Mouse (Mus musculus): ENCODE data around the gene Ddb2. TPM values are rescaled to one million over a fixed set of nuclear protein-coding genes. Genes with fewer than 3 reads are reported as not detected.

Ddb2 gene
- polyA plus RNA-seq, 1 experiment: 13.9 TPM

- Histone ChIP-seq H3K4me3 (replicated peaks; ENCODE audit: extremely low read depth, low read depth, low read length) (no peak overlapping the region), H3K4me1 (ENCODE audit: control insufficient read depth, insufficient read depth, low read length) (no peaks in the 10 kb centered on the region)
- TF ChIP-seq POLR2A (IDR thresholded peaks at IDR 0.05; ENCODE audit: borderline replicate concordance, extremely low read depth, low read depth, low read length) (no peak), CTCF (IDR thresholded peaks at IDR 0.05; ENCODE audit: insufficient read depth, low read length) (no peak)
- 76% methylated on average over 2 of the region's 2 CpGs for WGBS
- no peak for DNase-seq
Observed at GRCm38 (mm10) chr2:91229735-91230134, 7.0 kb downstream of the Ddb2 start.

- WGBS: 75% methylated on average over 2 of the region's 2 CpGs
- no peak for DNase-seq
- Histone ChIP-seq H3K4me3 (replicated peaks; ENCODE audit: extremely low read depth, low read depth, low read length) (no peak overlapping the region), H3K4me1 (ENCODE audit: control insufficient read depth, insufficient read depth, low read length) (no peaks in the 10 kb centered on the region)
- no peak for TF ChIP-seq CTCF (IDR thresholded peaks at IDR 0.05; ENCODE audit: insufficient read depth, low read length)
- no peak for TF ChIP-seq POLR2A (IDR thresholded peaks at IDR 0.05; ENCODE audit: borderline replicate concordance, extremely low read depth, low read depth, low read length)
Observed at GRCm38 (mm10) chr2:91223614-91224013, 13.2 kb downstream of the Ddb2 start.

GRCm38 (mm10) chr2:91220501-91220900, 16.3 kb downstream of the Ddb2 start:
- 96% methylated on average over 3 of the region's 3 CpGs for WGBS
- H3K4me1 ChIP-seq (ENCODE audit: control insufficient read depth, insufficient read depth, low read length): no peaks in the 10 kb centered on the region
- no peak overlapping the region for H3K4me3 ChIP-seq (replicated peaks; ENCODE audit: extremely low read depth, low read depth, low read length)
- no peak for DNase-seq
- no peak for TF ChIP-seq CTCF (IDR thresholded peaks at IDR 0.05; ENCODE audit: insufficient read depth, low read length)
- no peak for TF ChIP-seq POLR2A (IDR thresholded peaks at IDR 0.05; ENCODE audit: borderline replicate concordance, extremely low read depth, low read depth, low read length)

GRCm38 (mm10) chr2:91217032-91217431, 19.8 kb downstream of the Ddb2 start:
- Histone ChIP-seq H3K4me1 (ENCODE audit: control insufficient read depth, insufficient read depth, low read length) (no peaks in the 10 kb centered on the region), H3K4me3 (replicated peaks; ENCODE audit: extremely low read depth, low read depth, low read length) (no peak overlapping the region)
- WGBS: 66% methylated on average over 4 of the region's 4 CpGs
- no peak for DNase-seq
- TF ChIP-seq CTCF (IDR thresholded peaks at IDR 0.05; ENCODE audit: insufficient read depth, low read length) (no peak), POLR2A (IDR thresholded peaks at IDR 0.05; ENCODE audit: borderline replicate concordance, extremely low read depth, low read depth, low read length) (no peak)

GRCm38 (mm10) chr2:91213311-91213710, 23.5 kb downstream of the Ddb2 start:
- DNase-seq: no peak
- H3K4me3 ChIP-seq (replicated peaks; ENCODE audit: extremely low read depth, low read depth, low read length): no peak overlapping the region
- TF ChIP-seq POLR2A (IDR thresholded peaks at IDR 0.05; ENCODE audit: borderline replicate concordance, extremely low read depth, low read depth, low read length) (no peak), CTCF (IDR thresholded peaks at IDR 0.05; ENCODE audit: insufficient read depth, low read length) (no peak)
- H3K4me1 ChIP-seq (ENCODE audit: control insufficient read depth, insufficient read depth, low read length): no peaks in the 10 kb centered on the region

GRCm38 (mm10) chr2:91206254-91206775, 30.5 kb downstream of the Ddb2 start:
- TF ChIP-seq POLR2A (IDR thresholded peaks at IDR 0.05; ENCODE audit: borderline replicate concordance, extremely low read depth, low read depth, low read length) (no peak), CTCF (IDR thresholded peaks at IDR 0.05; ENCODE audit: insufficient read depth, low read length) (no peak)
- no peak for DNase-seq
- Histone ChIP-seq H3K4me3 (replicated peaks; ENCODE audit: extremely low read depth, low read depth, low read length) (no peak overlapping the region), H3K4me1 (ENCODE audit: control insufficient read depth, insufficient read depth, low read length) (peaks cover 3% of the 10 kb centered on the region)
- 84% methylated on average over 9 of the region's 9 CpGs for WGBS

- Histone ChIP-seq H3K4me3 (replicated peaks; ENCODE audit: extremely low read depth, low read depth, low read length) (peak overlapping the region; percentile 97), H3K4me1 (ENCODE audit: control insufficient read depth, insufficient read depth, low read length) (peaks cover 3% of the 10 kb centered on the region)
- no peak for TF ChIP-seq POLR2A (IDR thresholded peaks at IDR 0.05; ENCODE audit: borderline replicate concordance, extremely low read depth, low read depth, low read length)
- TF ChIP-seq CTCF (IDR thresholded peaks at IDR 0.05; ENCODE audit: insufficient read depth, low read length): no peak
- DNase-seq: no peak
- 12% methylated on average over 20 of the region's 20 CpGs for WGBS
Observed at GRCm38 (mm10) chr2:91202972-91203656, 33.7 kb downstream of the Ddb2 start.

GRCm38 (mm10) chr2:91202222-91202971, 34.4 kb downstream of the Ddb2 start, which contains the start of the genes Nr1h3 and Acp2:
Nr1h3 (minus strand) TSS chr2:91202834.
Acp2 (plus strand) TSS chr2:91202885.
- Histone ChIP-seq H3K4me1 (ENCODE audit: control insufficient read depth, insufficient read depth, low read length) (peaks cover 3% of the 10 kb centered on the region), H3K4me3 (replicated peaks; ENCODE audit: extremely low read depth, low read depth, low read length) (peak within 1 kb of the TSS; percentile 97)
- WGBS: 3% methylated on average over 28 of the region's 28 CpGs
- DNase-seq: peak; percentile 94
- TF ChIP-seq CTCF (IDR thresholded peaks at IDR 0.05; ENCODE audit: insufficient read depth, low read length) (no peak), POLR2A (IDR thresholded peaks at IDR 0.05; ENCODE audit: borderline replicate concordance, extremely low read depth, low read depth, low read length) (peak; percentile 61; the same call in 1 of the 2 replicates)

GRCm38 (mm10) chr2:91198888-91199287, 37.9 kb downstream of the Ddb2 start:
- no peak for DNase-seq
- no peak for TF ChIP-seq CTCF (IDR thresholded peaks at IDR 0.05; ENCODE audit: insufficient read depth, low read length)
- no peak for TF ChIP-seq POLR2A (IDR thresholded peaks at IDR 0.05; ENCODE audit: borderline replicate concordance, extremely low read depth, low read depth, low read length)
- Histone ChIP-seq H3K4me3 (replicated peaks; ENCODE audit: extremely low read depth, low read depth, low read length) (no peak overlapping the region), H3K4me1 (ENCODE audit: control insufficient read depth, insufficient read depth, low read length) (peaks cover 8% of the 10 kb centered on the region)
- 83% methylated on average over 3 of the region's 3 CpGs for WGBS

Measured in lung, adult 2 months (tissue).